Mouse (Mus musculus): ENCODE measurements around the gene Fcgr2b. TPM values are rescaled to one million over a fixed set of nuclear protein-coding genes. Genes with fewer than 3 reads are reported as not detected.

Gene Fcgr2b
- total RNA-seq (2023) = 18.3 TPM

DNA sequence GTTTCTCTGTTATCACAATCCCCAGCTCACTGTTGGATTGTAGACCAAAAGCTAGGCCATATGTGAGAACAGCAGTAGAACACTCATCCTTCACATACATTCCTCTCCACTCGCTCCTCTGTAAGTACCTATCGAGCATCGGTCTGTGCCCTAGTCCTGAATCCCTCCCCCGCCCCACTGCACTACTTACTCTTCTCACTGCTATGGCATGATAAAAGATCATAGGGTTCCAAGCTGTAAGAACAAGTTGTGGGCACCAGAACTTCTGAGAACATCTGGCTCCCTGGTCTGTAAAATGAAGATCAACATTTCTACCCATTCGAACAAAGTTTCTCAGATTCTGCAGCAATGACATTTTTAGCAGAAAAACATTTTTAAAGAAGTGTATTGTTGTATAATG, at the start of gene Fcgr2b:
Gene Fcgr2b (minus strand): TSS at position 101 of the 400 bp plus-strand sequence.

DNA sequence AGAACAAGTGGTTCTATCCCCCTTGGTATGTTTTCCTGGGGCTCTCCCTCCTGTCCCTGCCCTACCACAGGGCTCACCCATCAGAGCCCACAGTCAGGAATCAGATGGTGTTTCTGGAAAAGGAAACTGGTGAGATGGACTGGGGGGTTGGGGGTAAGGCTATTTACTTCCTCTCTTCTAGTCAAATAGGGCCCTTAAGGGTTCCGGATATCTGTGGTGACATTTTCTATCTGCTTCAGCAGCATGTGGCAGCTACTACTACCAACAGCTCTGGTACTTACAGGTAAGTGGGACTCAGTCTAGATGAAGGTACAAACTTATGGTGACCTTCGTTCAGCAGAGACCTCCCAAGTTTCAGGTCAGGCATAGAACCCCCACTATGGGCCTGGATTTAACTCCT, 42.4 kb upstream of the Fcgr2b start, which contains the start of gene Fcgr4:
Gene Fcgr4 (plus strand): TSS at position 184 of the 400 bp plus-strand sequence.

DNA sequence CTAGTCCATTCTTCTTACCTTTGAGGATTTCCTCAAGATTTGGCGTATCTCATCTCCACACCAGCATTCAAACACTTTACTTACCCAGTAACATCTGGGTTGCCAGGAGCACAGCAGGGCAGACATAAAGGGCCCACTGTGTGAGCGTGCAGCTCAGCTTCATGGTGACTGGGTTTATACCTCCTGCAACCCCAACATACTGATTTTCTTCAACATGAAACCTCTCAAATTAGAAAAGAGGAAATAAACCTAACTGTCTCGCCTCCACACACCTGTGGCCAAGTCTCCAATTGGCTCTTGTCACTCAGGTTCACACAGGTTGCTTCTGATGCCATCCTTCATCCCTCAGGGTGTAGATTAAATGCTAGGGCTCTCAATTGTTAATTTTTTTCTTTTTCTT, 49.0 kb downstream of the Fcgr2b start, which contains the start of gene Fcrla:
Gene Fcrla (minus strand): TSS at position 206 of the 400 bp plus-strand sequence.

DNA sequence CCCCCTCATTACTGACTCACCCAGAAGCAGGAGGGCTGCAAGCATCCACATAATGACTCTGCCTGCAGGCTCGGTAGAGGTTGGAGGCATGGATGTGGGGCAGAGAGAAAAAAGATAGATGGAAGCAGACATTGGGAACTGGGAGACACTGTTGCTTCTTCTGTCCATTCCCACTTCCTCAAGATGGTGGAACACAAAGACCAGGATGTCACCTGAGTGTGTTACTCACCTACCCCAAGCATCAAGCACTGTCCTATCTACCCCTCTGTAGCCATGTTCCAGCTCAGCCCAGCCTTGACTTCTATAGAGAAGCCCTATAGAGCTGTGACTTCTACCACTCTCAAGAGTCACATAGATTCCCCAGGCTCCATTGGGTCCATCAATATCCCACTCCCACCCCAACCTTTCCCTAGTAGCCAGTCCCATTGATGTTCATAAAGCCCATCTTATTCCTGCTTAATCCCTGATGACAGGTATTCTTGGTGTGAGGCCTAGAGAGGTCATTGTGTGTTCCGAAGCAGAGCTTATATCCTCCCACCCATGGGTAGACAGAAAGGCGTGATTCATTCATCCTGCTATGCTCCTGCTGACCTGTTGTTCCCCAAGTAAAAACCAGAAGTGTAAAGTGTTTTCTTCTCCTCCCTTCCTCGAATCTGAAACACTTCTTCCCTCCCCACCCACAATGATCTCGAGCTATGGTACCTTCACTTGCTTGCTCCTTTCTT, 63.3 kb downstream of the Fcgr2b start, which contains the start of gene Fcrlb:
Gene Fcrlb (minus strand): TSS at position 51 of the 725 bp plus-strand sequence.

Other genes with a start within 250 kb of the Fcgr2b start
- gene Atf6, start 108.8 kb downstream of the Fcgr2b start, total RNA-seq (2023) = 8.9 TPM
- gene Gm26620, start 91.5 kb downstream of the Fcgr2b start, total RNA-seq (2023) = not detected
- gene Dusp12, start 91.0 kb downstream of the Fcgr2b start, total RNA-seq (2023) = 14.8 TPM
- not detected for gene Fcrlb, start 63.6 kb downstream of the Fcgr2b start, total RNA-seq (2023)
- 32.9 TPM for gene Fcrla, start 49.0 kb downstream of the Fcgr2b start, total RNA-seq (2023)
- gene Fcgr4, start 42.4 kb upstream of the Fcgr2b start, total RNA-seq (2023) = 1.3 TPM
- 3.4 TPM for gene Fcgr3, start 88.4 kb upstream of the Fcgr2b start, total RNA-seq (2023)
- not detected for gene Cfap126, start 137.4 kb upstream of the Fcgr2b start, total RNA-seq (2023)
- 109 TPM for gene Sdhc, start 174.1 kb upstream of the Fcgr2b start, total RNA-seq (2023)
- not detected for gene Mpz, start 174.2 kb upstream of the Fcgr2b start, total RNA-seq (2023)
- gene Pcp4l1, start 219.7 kb upstream of the Fcgr2b start, total RNA-seq (2023) = not detected
- gene Nr1i3, start 237.4 kb upstream of the Fcgr2b start, total RNA-seq (2023) = not detected
- 16.1 TPM for gene Tomm40l, start 246.0 kb upstream of the Fcgr2b start, total RNA-seq (2023)
- gene Apoa2, start 248.5 kb upstream of the Fcgr2b start, total RNA-seq (2023) = not detected